Mouse (Mus musculus): ENCODE results near the gene Hdac11. TPM values are rescaled to one million over a fixed set of nuclear protein-coding genes. Genes with fewer than 3 reads are reported as not detected.

The Hdac11 gene
- polyA plus RNA-seq, 1 experiment = 18.4 TPM

DNA sequence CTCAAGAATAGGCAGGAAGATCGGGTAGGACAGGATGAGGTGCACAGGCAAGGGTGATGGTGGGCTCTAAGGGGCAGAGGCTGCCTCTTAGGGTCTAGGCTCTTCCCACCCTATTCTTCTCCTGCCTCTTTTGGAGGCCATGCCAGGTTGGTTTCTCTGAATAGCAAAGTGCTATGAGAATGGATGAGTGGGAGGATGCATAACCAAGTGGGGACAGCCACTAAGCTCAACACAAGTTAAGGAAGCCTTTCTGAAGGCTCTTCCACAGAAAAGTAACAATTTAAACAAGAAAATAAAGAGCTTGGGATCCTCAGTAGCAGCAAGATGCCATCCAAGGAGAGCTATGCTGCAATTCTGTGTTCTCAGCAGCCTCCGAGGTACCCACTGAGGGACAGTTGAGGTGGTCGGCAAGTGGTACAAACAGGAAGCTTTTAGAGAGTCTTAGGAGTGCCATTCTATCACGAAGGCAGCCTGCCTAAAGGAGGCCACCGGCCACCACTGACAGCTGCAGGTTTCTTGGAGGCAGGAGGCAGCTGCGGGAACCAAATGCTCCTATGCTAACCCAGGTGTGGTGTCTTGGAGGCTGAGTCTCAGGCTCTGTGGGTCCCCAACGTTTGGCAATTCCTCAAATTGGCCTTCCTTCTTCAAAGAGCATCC lies 3.4 kb upstream of the Hdac11 start:
- H3K4me1 ChIP-seq (ENCODE audit: control insufficient read depth, insufficient read depth, low read length) = peaks cover 4% of the 10 kb centered on the region; the same call in 1 of the 2 replicates
- no peak for TF ChIP-seq CTCF (IDR thresholded peaks at IDR 0.05; ENCODE audit: insufficient read depth, low read length)
- no peak for TF ChIP-seq POLR2A (IDR thresholded peaks at IDR 0.05; ENCODE audit: borderline replicate concordance, extremely low read depth, low read depth, low read length)
- H3K4me3 ChIP-seq (replicated peaks; ENCODE audit: extremely low read depth, low read depth, low read length) = no peak overlapping the region
- 32% methylated on average over 7 of the region's 7 CpGs for WGBS
- DNase-seq = no peak

- Histone ChIP-seq H3K4me3 (replicated peaks; ENCODE audit: extremely low read depth, low read depth, low read length) (no peak overlapping the region), H3K4me1 (ENCODE audit: control insufficient read depth, insufficient read depth, low read length) (peaks cover 4% of the 10 kb centered on the region; the same call in 1 of the 2 replicates)
- no peak for DNase-seq
- TF ChIP-seq CTCF (IDR thresholded peaks at IDR 0.05; ENCODE audit: insufficient read depth, low read length) (no peak), POLR2A (IDR thresholded peaks at IDR 0.05; ENCODE audit: borderline replicate concordance, extremely low read depth, low read depth, low read length) (no peak)
- WGBS = 7% methylated on average over 10 of the region's 10 CpGs
Observed at GRCm38 (mm10) chr6:91153549-91154064, 2.9 kb upstream of the Hdac11 start.

DNA sequence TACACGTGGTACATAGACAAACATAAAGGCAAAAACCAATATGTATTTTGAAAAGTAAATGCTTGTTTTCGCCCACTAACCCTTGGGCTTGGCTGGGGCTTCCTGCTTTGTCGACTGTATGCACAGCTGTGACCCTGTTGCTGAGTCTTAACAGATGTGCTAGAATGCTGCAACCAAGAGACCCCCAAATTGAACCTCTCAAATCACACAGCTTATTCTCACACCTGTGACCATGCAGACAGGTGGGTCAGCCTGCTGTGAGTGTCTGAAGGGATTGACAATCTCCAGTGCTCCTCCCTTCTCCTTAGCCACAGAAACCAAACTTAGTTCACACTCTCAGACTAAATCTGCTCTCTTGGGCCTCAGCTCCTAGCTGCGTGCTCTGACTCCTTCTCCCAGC lies 1.8 kb upstream of the Hdac11 start:
- TF ChIP-seq POLR2A (IDR thresholded peaks at IDR 0.05; ENCODE audit: borderline replicate concordance, extremely low read depth, low read depth, low read length) (no peak), CTCF (IDR thresholded peaks at IDR 0.05; ENCODE audit: insufficient read depth, low read length) (no peak)
- Histone ChIP-seq H3K4me1 (ENCODE audit: control insufficient read depth, insufficient read depth, low read length) (peaks cover 4% of the 10 kb centered on the region; the same call in 1 of the 2 replicates), H3K4me3 (replicated peaks; ENCODE audit: extremely low read depth, low read depth, low read length) (no peak overlapping the region)
- DNase-seq = no peak
- 48% methylated on average over 4 of the region's 4 CpGs for WGBS

GRCm38 (mm10) chr6:91155286-91155685 lies 1.2 kb upstream of the Hdac11 start:
- Histone ChIP-seq H3K4me1 (ENCODE audit: control insufficient read depth, insufficient read depth, low read length) (peaks cover 4% of the 10 kb centered on the region; the same call in 1 of the 2 replicates), H3K4me3 (replicated peaks; ENCODE audit: extremely low read depth, low read depth, low read length) (no peak overlapping the region)
- WGBS = 43% methylated on average over 3 of the region's 3 CpGs
- TF ChIP-seq POLR2A (IDR thresholded peaks at IDR 0.05; ENCODE audit: borderline replicate concordance, extremely low read depth, low read depth, low read length) = no peak
- no peak for TF ChIP-seq CTCF (IDR thresholded peaks at IDR 0.05; ENCODE audit: insufficient read depth, low read length)
- no peak for DNase-seq

DNA sequence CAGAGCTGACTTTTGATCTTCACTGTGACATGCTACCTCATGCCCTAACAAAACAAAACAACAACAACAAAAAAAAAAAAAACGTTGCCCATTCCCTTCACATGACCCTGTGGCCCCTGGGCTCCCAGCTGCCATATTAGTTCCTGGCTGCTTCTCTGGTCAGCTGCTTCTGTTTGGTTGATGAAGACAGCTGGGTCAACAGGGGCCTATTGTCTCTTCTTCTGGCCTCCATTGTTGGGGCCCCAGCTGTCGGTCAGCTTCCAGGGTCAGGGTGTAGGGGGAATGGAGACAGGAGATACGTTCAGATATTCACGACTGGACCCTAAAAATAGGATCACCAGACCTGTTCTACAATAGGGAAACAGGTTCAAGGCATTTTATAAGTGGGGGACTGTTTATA lies 403 bp upstream of the Hdac11 start:
- 18% methylated on average over 4 of the region's 4 CpGs for WGBS

GRCm38 (mm10) chr6:91157237-91157570 lies 739 bp downstream of the Hdac11 start:
- Histone ChIP-seq H3K4me3 (replicated peaks; ENCODE audit: extremely low read depth, low read depth, low read length) (peak overlapping the region; percentile 71), H3K4me1 (ENCODE audit: control insufficient read depth, insufficient read depth, low read length) (peaks cover 4% of the 10 kb centered on the region; the same call in 1 of the 2 replicates)
- no peak for DNase-seq
- WGBS = 45% methylated on average over 5 of the region's 6 CpGs
- TF ChIP-seq CTCF (IDR thresholded peaks at IDR 0.05; ENCODE audit: insufficient read depth, low read length) = no peak
- no peak for TF ChIP-seq POLR2A (IDR thresholded peaks at IDR 0.05; ENCODE audit: borderline replicate concordance, extremely low read depth, low read depth, low read length)

More for the DNA sequence above, 403 bp upstream of the Hdac11 start:
- H3K4me3 ChIP-seq (replicated peaks; ENCODE audit: extremely low read depth, low read depth, low read length) = no peak overlapping the region
- TF ChIP-seq CTCF (IDR thresholded peaks at IDR 0.05; ENCODE audit: insufficient read depth, low read length) (no peak), POLR2A (IDR thresholded peaks at IDR 0.05; ENCODE audit: borderline replicate concordance, extremely low read depth, low read depth, low read length) (no peak)
- H3K4me1 ChIP-seq (ENCODE audit: control insufficient read depth, insufficient read depth, low read length) = peaks cover 4% of the 10 kb centered on the region; the same call in 1 of the 2 replicates
- no peak for DNase-seq

DNA sequence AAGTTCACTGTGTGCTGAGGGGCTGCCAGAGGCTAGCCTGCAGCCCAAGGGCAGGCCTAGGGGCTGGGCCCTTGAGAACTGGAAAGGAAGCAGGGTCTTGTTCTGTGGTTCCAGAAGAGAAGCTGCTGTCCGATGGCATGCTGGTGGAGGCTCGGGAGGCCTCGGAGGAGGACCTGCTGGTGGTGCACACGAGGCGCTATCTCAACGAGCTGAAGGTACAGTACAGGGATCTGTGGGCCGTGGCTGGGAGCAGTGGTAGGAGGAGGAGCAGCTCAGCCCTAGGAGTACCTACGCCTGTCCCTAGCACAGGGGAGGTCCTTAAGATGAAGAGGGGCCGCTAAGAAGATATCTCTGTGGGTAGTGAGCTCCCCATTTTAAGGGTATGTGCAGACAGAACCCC lies 2.6 kb downstream of the Hdac11 start:
- no peak overlapping the region for H3K4me3 ChIP-seq (replicated peaks; ENCODE audit: extremely low read depth, low read depth, low read length)
- H3K4me1 ChIP-seq (ENCODE audit: control insufficient read depth, insufficient read depth, low read length) = 0 out of 2 replicates have a peak, but pooled peaks cover 4% of the 10 kb centered on the region
- no peak for DNase-seq
- TF ChIP-seq CTCF (IDR thresholded peaks at IDR 0.05; ENCODE audit: insufficient read depth, low read length) (no peak), POLR2A (IDR thresholded peaks at IDR 0.05; ENCODE audit: borderline replicate concordance, extremely low read depth, low read depth, low read length) (no peak)
- 73% methylated on average over 9 of the region's 9 CpGs for WGBS

GRCm38 (mm10) chr6:91160399-91160798 lies 3.9 kb downstream of the Hdac11 start:
- DNase-seq = no peak
- TF ChIP-seq CTCF (IDR thresholded peaks at IDR 0.05; ENCODE audit: insufficient read depth, low read length) (no peak), POLR2A (IDR thresholded peaks at IDR 0.05; ENCODE audit: borderline replicate concordance, extremely low read depth, low read depth, low read length) (no peak)
- H3K4me1 ChIP-seq (ENCODE audit: control insufficient read depth, insufficient read depth, low read length) = 0 out of 2 replicates have a peak, but pooled peaks cover 4% of the 10 kb centered on the region
- no peak overlapping the region for H3K4me3 ChIP-seq (replicated peaks; ENCODE audit: extremely low read depth, low read depth, low read length)
- WGBS = 29% methylated on average over 3 of the region's 3 CpGs

DNA sequence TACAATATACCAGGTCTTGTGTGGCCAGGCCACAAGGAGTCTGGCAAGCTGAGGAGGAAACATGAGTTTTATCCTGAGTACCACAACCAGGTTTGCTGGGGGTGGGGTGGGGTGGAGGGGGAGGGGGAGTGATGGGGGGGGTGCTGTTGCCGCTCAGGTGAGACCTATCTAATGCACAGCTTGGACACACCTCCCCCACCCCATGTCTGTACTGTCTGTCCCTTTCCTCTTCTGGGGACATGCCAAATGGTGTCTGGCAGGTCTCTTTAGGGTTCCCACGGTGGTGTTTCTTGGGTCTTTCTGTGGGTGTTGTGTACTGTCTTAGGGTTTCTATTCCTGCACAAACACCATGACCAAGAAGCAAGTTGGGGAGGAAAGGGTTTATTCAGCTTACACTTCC lies 4.5 kb downstream of the Hdac11 start:
- WGBS = 90% methylated on average over 2 of the region's 2 CpGs
- DNase-seq = no peak
- no peak overlapping the region for H3K4me3 ChIP-seq (replicated peaks; ENCODE audit: extremely low read depth, low read depth, low read length)
- TF ChIP-seq POLR2A (IDR thresholded peaks at IDR 0.05; ENCODE audit: borderline replicate concordance, extremely low read depth, low read depth, low read length) (no peak), CTCF (IDR thresholded peaks at IDR 0.05; ENCODE audit: insufficient read depth, low read length) (no peak)
- 0 out of 2 replicates have a peak, but pooled peaks cover 4% of the 10 kb centered on the region for H3K4me1 ChIP-seq (ENCODE audit: control insufficient read depth, insufficient read depth, low read length)
